Mouse (Mus musculus) ZHBTc4 (cell line): ENCODE measurements around the gene Slc12a7.

ENCODE experiments used
- DNase-seq: peaks from one replicate; pipeline ENCODE4 v3.0.0-alpha.2; 2011; ENCODE audit warnings: low read depth, low spot score

Slc12a7 gene

DNA sequence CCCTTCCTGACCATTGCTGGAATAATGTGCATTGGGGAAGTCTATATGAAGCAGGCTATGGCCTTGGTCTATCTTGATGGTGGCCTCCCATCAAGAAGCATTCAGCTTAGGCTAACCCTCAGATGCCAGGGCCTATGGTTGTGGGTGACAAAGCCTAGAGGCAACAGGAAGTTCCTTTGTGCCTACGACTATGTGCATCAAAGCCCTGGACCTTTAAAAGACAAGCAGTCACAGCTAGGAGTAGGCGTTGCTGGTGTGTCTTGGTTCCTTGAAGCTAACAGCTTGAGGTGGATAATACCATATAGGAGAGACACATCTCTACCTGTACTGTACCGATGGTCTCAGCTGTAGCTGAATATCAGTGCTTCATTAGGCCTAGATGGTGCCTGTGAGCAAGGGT lies 27.2 kb downstream of the Slc12a7 start:
- no peak for DNase-seq

DNA sequence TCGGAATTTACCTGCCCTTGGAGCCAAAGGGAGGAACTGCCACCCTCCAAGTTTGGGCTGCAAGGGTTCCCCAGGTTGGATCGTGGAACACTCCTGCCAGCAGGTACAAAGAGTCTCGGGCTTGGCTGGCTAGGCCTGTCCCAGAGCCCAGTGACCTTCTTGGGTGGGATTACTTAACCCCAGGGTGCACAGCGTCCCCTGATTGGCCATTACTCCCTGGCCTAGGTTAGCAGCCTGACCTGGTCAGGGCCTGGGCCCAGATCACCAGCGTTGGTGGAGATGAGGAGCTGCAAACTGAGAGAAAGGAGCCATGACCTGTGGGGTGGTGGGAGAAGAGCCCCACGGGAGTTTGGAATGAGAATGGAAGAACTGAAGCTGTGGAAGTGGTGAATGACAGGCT lies 30.0 kb downstream of the Slc12a7 start:
- DNase-seq: no peak

DNA sequence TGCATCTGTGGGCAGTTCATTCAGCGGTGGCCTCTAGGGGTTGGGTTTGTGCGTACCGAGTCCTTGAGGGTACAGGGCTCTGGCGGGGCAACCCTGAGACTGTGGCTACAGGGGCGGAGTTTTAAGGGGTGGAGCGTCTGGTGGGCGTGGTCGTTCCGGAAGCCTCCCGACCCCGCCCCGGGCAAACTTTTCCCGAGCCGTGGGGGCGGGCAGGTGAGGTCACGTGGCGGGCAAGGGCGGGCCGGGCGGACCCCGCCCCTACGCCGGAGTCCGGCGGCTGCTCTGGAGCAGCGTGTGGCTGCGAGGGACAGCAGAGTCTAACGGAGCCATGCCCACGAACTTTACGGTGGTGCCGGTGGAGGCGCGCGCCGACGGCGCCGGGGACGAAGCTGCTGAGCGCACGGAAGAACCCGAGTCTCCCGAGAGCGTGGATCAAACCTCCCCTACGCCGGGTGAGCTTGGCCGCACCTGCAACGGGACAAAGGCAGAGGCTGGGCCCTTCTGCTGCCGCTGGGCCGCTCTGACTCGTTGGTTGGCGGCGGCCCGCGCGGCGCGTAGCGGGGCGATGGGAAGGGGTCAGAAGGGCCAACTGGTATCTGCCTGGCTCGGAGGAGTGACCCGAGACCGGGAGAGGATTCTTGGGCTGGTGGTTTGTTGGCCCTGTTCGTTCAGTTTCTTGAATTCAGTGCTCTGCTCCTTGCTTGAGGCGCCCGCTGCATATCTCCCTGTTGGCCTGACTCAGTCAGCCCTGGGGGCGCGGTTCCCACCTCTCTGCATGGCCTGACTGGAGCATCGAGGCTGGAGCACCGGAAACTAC lies 30.8 kb downstream of the Slc12a7 start:
- DNase-seq: peak; percentile 95

DNA sequence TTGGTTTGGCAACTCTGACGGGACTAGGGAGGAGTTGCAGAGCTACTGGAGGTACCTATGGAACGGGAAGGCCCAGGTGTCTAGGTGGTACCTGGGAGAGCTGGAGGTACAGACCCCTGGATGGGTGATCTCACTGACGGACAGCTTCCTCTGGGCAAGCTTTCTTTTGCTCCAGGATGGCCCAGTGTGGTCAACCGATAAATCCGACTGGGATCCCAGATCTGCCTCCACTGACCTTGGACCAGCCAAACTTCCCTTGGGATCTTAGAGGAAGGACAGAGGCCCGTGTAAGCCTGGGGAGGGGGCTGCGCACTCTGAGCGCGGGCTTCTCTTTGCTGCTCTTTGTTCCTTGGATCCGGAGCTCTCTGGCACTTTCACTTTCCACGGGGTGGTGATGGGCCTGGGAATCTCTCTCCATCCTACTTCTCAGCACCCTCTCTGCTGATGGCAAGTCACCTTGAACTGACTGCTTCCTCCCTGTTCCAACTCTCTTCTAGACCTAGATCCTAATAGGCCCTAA lies 31.4 kb downstream of the Slc12a7 start:
- peak; percentile 61 for DNase-seq

DNA sequence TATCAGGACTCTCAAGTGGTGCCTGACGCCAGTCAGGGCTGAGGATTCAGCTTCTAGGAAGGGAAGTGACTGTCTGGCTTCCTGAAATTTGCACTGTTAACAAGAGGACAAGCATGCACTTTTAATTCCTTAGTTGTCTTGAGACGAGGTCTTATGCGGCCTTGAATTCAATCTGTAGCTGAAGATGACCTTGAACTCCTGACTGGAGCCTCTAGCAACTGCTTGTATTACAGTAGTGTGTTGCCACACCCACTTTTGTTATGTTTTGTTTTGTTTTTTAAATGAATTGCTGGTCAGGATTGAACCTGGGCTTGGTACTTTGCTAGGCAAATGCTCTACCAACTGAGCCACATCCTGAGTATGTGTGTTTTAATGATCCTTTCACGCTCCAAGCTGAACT lies 32.5 kb downstream of the Slc12a7 start:
- peak; percentile 74 for DNase-seq

DNA sequence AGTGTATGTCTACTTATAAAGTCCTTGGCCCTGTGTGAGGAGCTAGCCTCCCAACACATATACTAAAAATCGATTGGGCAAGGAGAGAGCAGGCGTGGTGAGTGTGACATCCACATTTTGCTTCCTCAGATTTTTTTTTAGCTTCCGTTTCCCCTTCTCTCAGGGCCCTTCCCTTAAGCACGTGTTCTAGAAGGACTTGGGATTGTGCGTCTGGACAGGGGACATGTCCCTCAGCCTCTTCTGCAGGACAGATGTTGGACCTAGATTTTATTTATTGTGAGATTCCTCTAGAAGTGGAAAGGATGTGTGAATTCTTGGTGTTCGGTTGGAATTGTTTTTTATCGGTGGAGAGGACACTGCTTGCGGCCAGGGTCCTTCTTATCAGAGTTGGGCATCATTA lies 34.3 kb downstream of the Slc12a7 start:
- no peak for DNase-seq

DNA sequence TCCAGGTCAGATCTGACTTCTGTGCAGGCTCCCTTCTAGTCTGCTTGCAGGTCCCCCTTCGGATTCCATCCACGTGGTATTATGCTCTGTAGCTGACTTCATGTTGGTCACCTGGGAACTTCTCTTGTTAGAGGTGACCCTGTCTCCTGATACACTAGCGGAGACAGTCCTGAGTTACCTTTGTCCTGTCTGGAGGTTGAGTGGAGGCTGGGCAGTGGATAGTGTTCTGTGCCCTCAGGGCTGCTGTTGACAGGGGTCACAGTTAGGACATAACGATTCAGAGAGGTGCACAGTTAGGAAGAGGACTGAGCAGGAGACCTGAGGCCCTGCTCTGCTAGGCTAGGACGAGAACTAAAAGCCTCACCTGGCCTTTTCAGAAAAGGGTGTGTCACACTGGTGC lies 34.9 kb downstream of the Slc12a7 start:
- DNase-seq: no peak

DNA sequence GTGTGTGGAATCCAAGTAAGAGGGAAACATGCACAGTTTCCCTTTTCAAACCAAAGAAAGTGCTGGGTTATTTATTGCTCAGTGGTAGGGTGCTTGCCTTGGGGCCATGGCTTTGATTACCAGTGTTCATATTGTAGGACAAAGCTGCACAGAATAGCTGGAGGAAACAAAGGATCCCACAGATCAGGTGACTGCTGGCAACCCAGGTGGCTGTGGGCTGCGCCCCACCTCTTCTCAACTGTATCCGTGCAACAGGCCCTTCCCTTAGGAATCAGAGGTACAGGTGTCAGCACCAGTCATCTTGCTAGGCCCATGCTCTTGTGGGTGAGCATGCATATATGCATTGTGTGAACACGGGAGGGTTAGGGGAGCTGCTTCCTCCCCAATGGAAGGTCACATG lies 35.4 kb downstream of the Slc12a7 start:
- peak; percentile 59 for DNase-seq

DNA sequence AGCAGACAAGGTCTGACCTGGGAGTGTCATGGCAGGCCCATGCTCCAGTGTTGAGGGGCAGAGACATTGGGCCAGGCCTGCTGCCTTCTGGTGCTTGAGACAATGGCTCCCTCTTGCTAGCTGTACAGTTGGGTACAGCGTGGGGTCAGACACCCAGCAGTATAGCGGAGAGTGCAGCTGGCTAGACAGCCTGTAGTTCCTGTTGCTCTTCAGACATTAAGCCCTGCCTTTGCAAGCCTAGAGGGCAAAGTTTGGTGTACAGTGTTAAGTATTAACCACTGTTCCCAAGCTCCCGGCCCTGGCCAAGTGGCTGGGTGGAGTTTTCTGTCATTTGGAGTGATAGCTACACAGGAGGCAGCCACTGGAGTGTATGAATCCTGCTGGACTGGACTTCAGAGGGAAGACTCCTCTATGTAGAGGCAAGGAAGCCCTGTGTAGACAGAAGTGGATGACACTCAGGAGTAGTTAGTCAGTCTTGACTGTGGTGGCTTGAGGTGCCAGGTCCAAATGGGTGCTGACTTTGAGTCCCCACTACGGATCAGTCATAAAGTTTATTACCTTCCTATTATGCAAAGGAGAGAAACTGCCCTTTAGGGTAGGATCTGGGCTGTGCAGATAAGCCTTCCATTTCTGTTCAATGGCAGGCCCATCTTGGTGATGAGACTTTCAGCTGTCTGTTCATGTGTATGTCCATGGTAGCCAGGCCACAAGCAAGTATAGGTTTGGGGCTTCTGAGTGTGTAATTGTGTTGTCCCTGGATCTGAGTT lies 37.2 kb downstream of the Slc12a7 start:
- DNase-seq: no peak

DNA sequence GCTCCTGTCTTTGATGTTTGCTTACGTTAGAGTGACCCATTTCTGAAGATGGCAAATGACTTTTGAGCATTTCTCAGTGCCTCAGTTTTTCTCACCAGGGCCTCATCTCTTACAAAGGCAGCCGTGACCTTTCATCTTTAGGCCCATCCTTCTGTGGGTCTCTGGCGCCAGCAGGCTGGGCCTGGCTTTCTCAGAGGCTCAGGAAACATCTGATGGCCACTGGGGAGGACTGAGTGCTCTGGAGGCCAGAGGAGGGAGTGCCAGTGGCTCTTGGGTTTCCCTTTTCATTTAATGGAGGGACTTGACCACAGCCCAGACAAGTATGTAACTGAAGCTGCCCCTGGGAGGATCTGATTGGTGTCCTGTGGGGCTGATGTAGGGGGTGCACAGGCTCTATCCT lies 38.2 kb downstream of the Slc12a7 start:
- DNase-seq: no peak

DNA sequence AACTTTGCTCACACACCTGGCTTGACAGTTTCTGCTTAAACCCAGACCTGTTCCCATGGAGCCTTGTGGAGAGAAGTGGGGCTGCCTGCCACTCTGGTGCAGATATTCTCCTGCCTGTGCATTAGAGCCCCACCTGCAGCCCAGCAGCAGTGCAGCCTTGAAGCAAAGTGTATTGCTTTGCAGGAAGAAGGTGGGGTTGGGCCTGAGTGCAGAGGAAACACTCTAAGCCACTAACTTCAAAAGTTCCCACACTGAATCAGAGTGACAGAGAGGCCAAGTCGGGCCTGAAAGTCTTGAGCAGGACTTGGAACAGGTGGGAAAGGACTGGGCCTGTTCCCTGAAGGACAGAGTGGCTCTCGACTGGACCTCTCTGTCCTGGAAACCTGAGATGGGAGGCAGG lies 39.8 kb downstream of the Slc12a7 start:
- no peak for DNase-seq

DNA sequence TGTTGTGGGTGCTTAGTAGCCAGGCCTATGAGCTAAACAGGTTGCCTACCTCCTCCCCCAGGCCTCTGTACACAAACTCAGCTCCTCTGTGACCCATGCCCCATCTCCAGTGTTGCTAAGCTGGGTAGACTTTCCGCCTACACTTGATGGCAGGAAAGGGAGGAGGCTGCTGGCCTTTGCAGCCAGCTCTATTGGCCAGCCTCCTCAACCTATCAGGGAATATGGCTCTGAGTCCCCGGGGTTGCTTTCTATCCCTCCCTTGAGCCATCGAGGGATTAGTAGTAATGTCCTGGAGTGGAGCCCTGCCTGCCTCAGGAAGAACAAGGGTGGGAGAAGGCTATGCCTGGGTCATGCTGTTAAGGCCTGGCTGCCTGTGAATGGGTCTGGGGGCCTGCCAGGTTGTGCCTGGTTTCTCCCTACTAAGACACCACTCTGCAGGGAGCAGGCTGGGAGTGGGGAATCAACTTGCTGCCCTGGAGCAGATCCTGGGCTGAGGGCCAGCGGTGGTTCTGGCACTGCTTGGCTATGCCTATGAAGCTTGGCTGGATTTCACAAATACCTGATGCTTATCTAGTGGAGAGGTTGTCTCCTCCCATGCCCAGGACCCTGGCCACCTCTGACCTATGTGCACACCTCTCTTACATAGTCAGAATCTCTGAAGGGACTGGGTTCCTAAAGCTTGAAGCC lies 40.8 kb downstream of the Slc12a7 start:
- no peak for DNase-seq

DNA sequence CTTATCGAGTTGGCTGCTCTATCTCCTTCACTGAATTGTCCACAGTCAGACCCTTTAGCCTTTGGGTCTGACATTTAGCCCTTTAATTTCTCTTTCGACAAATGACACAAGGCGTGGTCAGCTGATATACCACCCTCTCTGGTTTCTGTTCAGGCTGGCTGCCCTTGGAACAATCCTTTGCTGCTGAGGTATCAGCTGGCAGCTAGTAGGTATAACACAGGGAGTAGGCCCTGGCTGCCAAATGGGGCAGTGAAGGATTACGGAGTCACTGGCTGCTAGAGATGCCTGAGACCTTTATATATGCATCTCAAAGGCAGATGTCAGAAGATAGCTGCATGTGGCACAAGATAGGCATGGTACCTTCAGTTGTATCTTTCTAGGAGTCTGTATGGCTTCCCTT lies 42.9 kb downstream of the Slc12a7 start:
- DNase-seq: no peak

DNA sequence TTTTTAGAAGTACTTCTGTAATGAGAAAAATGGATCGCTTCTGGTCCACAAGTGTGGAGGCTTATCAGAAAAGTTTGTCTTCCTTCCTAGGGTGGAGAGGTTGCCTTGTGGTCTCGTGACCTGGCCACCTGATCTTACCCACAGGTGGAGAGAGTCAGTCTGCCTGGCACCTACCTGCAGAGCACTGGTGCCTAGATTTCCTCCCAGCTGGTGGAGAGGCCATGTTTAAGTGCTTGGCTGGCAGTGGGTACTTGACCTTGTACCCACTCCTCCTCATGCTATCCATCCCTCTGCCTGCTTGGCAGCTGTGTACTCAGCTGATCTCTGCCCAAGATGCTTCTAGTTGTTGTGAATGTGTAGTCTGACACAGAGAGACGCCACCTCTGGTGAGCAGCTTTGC lies 44.7 kb downstream of the Slc12a7 start:
- no peak for DNase-seq

DNA sequence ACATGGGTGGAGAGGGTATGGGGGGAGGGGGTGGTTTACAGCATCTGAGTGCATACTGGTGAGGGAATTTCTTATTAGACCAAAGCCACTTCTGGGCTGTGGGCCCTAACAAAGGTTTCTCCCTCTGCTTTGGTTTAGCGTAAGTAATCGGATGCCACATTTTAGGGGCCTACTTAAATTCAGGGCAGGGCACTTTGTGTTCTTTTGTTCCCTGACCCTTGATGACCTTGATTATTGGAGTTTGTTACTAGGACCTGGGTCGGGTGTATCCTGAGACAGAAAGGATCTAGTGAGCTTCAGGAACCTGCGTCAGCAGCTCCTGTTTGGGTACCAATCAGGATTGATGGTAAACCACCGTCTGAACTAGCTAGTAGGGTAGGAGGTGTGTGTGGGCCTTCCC lies 49.6 kb downstream of the Slc12a7 start:
- DNase-seq: peak; percentile 93

DNA sequence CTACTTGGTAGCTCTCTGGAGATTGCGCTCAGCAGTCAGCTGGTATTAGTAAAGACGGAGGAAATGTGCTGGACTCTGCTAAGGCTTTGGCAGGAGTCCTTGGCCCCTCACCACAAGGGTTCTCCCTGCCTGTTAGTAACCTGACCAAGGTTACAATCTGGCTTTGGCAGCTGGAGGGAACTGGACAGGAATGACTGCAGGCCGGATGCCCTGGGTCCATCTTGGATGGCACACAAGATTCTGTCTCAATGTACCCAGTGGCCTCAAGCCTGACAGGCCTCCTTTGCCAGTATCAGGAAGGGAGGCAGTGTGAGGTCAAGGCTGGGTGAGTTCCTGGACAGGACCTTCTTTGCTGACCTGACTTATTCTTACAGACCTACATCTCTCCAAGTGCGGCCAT lies 59.3 kb downstream of the Slc12a7 start:
- no peak for DNase-seq

DNA sequence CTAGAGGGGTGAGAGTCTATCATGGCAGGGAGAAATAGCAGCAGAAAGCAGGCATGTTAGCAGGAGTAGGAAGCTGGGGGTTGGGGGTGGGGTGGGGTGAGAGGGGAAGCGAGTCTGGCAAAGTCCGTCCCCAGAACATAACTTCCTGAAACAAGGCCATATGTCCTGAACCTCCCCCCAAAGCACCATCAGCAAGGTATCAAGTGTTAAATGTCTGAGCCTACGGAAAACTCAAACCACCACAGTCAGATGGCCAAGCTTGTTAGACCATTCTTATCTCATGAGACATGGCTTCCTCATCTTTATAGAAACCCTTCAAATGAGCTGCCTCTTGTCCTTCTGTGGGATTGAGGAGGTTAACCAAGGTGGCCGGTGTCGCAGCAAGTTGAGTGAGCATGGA lies 60.3 kb downstream of the Slc12a7 start:
- no peak for DNase-seq

DNA sequence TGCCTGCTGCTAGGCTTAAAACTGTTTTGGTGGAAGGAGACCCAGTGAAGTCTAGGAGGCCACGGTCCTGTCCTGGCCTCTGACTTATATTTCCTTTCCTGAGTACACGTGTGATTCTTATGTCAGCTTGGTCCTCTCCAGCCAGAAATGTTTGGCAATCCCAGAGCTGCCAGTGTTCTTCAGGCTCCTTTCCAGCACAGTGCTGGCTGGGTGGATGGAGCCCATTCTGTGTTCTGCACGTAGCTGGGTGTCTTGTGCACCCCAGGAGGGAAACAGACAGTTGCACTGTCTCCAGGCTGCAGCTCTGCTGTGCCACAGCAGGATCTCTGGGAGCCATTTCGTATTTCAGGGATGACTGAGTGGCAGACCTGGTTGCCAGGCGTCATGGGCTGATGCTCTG lies 66.2 kb downstream of the Slc12a7 start:
- DNase-seq: no peak

DNA sequence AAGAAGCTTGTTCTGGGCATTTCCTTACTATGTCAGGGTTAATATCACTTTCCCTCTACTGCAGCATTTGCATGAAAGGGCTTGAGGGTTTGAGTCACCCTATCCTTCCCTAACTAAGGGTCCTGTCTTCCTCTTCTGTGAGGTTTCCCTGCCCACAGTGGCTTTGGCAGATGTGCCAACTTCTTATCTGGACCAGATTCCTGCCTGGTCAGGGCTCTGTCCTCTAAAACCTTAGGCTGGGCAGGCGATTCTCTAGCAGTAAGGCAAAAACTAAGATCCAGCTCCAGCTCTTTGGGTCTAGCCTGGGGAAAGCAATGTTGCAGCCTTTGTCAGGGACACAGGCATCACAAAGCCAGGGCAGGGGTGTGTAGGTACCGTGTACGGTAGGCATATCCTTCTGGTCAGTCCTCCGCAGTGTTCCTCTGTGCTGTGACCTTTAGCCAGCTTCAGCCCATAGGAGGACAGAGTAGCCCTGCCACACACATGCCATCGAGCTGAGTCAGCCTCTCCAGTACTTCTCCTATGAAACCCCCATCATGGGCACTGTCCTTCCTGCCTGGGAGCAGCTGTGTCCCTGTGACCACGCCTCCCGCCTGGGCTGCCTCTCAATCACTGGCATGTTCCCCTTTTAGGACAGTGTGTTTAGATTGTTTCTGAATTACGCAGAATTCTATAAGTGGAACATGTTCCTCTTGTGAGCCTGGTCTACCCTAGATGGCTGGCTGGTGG lies 70.7 kb downstream of the Slc12a7 start:
- no peak for DNase-seq

DNA sequence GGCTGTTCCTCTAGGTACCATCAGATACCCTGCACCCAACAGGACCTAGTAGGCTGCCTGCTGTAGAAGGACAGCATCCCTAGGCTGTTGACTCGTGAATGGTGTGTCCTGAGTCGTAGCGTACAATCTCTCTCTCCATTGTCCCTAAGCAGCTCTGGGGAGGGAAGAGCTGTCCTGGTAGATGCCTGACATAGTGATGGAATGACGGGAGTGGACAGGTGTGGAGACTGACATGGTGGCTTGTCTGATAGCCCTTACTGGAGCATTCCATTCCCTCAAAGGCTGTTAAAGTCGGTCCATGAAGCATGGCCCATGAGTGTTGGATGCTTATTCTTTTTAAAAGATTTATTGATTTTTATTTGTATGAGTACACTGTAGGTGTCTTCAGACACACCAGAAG lies 72.0 kb downstream of the Slc12a7 start:
- no peak for DNase-seq

DNA sequence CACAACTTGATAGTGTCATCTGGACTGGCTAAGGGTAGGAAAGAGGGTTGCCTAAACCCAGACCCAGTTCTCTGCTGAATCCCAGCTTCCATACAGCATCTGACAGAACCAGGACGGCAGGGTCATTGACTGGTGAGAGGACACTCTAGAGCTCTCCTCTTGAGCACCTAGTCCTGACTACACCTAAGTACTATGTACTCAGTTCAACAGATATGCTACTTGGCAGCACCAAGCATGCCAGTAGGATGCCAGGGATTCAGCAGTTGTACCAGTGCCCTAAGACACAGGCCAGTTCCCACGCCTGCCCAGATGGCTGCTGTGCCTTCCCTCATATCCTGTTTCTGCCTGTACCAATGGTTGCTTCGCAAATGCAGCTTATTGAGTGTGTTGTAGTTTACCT lies 80.0 kb downstream of the Slc12a7 start:
- no peak for DNase-seq

DNA sequence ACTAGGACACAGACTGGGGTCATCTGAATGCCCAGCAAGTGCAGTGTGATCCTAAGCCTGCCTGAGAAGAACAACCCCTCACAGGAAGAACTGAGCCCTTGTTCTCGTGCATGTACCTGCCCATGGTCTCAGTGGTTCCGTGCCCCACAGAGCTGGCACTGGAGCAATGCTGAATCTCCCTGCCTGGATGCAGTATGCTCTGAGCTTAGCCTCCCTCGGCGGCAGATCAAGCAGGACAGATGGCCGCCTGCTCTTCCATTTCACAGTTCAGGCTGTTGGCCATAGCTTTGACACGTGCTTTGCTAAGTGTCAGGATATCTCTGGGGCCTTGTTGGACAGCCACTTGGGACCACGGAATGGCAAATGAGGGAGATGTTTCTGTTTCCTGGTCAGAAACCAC lies 81.3 kb downstream of the Slc12a7 start:
- DNase-seq: no peak
